In genomic region chr10:107242696-107243400, GRCm38 (mm10) we compare ENCODE assay signal across 16 mouse cellular contexts. TPM values are rescaled to one million over a fixed set of nuclear protein-coding genes. Genes with fewer than 3 reads are reported as not detected.
"Had no signal": no experiment of that assay in that cellular context is flagged by ENCODE, and none has a peak within 500 bp of the region (broad histone marks: within the 10 kb centered on the region; RNA-seq: fewer than 3 reads in every experiment).

No protein-coding gene starts in this region.

- DNase-seq: left cerebral cortex, postnatal 4 days; liver; liver, embryonic 13.5 days; liver, postnatal 0 days; lung, adult 18-20 months; lung, adult 2 months; lung, embryonic 14.5 days; lung, postnatal 10 days; lung, postnatal 14 days; lung, postnatal 36 days; lung, postnatal 4 days; midbrain, embryonic 14.5 days had no signal

RNA-seq across cellular contexts. Expression of gene Lin7a, which starts 28.6 kb away (rescaled TPM):
- total RNA-seq: megakaryocyte progenitor cell, adult 5-6 weeks; megakaryocyte, adult 5-6 weeks; megakaryocyte-erythroid progenitor cell, adult 5-6 weeks; monocyte, adult 5-6 weeks had no signal
